Mouse (Mus musculus) skeletal muscle tissue, postnatal 0 days (tissue): Measurements from ENCODE around the gene Trim52. TPM values are rescaled to one million over a fixed set of nuclear protein-coding genes. Genes with fewer than 3 reads are reported as not detected.

ENCODE experiments used
- polyA plus RNA-seq: library from polyadenylated mRNA; unstranded; fragments of >200 nt; fragmentation: Nextera tagmentation; extraction: Ambion mirVana; gene quantifications from 2 replicates; pipeline ENCODE4 v1.2.1, GENCODE M21; 2015

Gene Trim52
- not detected in 2 replicates for polyA plus RNA-seq

GRCm38 (mm10) chr14:106105980-106106379 lies at the start of gene Trim52:
Trim52 (plus strand) TSS chr14:106106198.

Other genes starting within 250 kb of the Trim52 start
- gene Spry2, start 209.4 kb upstream of the Trim52 start, polyA plus RNA-seq = 56.8 and 58.3 TPM in 2 replicates